Mouse (Mus musculus) embryo, embryonic 10.5 days (tissue): ENCODE measurements at regions not wholly inside any gene's neighbourhood (a gene's known extent, or its start where the extent isn't known, plus 50 kb on each side); places are given as distances from the start of the nearest gene placed in this dataset.

Experiments
- DNase-seq: peaks from one replicate; pipeline ENCODE4 v3.0.0-alpha.2; 2015; ENCODE audit warnings: low spot score

DNA sequence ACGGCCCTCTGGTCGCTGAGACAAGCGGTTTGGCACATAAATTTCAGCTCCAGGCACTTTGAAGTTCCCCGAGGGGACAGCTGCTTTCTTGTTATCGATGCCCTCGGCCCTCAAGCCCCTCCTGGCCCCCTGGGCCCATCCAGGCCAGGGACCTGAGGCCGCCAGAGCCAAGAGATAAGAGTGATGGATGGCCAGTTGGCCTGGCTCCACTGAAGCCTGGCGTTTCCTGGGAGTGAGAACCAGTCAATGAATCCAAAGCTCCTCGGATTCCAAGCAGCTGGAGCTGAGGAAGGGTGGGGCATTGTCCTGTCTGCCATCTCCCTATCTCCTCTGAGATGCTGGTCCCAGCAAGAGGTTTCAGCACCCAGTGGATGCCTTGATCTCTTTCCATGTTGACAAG, 71.6 kb upstream of the Hand1 start:
- DNase-seq: no peak

DNA sequence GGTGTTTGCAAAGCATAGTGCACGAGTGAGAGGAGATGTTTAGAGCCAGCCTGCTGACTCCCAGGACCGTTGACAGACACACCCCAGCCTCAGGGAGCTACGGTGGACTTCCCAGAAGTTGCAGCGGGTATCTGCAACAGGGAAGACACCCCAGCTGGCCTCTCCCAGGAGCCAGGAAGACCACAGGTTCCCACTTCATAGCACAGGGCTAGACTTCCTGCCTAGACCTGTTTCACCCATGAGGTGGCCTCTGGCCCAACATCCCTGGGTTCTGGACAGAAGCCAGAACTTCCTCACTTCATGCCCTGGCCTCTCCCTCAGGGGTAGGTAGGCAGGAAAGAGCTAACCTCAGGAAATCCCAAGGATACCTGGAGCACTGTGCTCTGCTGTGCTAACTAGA, 66.7 kb upstream of the Hand1 start:
- no peak for DNase-seq

DNA sequence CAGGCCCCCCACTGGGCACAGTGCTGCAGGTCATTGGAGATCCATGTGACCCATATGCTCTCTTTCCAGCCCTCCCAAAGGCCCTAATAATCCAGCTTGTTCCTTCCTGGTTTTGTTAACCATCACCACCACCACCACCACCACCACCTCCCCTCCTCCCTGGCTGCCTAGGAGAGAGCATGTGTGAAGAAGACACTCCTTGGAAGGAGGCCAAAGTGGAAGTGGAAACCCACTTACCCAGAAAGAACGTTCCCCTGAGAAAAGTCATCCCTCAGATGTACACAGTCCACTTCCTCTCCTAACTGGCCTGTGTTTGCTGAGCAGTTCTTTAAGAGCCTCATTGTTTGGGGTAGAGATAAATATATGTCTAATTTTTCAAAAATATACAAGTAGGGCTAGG, 62.9 kb upstream of the Hand1 start:
- no peak for DNase-seq

- no peak for DNase-seq
Measured at GRCm38 (mm10) chr11:57882736-57883635, 50.4 kb upstream of the Hand1 start.
